Mouse (Mus musculus) layer of hippocampus, postnatal 14 days (tissue): ENCODE measurements around the gene Piezo1. TPM values are rescaled to one million over a fixed set of nuclear protein-coding genes. Genes with fewer than 3 reads are reported as not detected.

ENCODE experiments used
- DNase-seq, 2 experiments: peaks; one replicate each; pipeline ENCODE4 v3.0.0; 2021 to 2022; ENCODE audit warnings: low spot score in 2 of 2, mixed read lengths in 1 of 2
- total RNA-seq, 2 experiments: library from RNA; stranded (reverse); gene quantifications; 2 replicates each; pipeline ENCODE4 v1.2.3; 2021

Piezo1 gene
- total RNA-seq, 2 experiments from 2014 or later: 5.1 to 6.5 TPM

DNA sequence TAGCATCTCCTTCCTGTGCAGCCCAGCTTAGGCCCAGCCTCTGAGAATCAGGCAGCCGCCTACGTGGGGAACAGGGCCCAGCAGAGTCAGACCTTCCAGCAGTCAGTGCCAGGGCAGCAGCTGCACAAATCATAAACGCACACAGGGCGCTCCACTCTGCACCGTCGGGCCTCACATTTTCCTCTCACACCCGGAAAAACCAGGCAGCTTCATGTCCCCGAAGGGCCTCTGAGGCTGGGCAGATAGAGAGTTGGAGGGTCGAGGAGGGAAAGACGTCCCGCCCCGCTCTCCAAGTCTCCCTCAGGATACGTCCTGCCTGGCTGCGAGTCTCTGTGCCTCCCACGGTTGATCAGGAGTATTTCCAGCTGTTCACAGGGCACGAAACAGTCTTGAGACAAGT lies 39.6 kb downstream of the Piezo1 start:
- DNase-seq: no peak

GRCm38 (mm10) chr8:122500856-122501255 lies 50.3 kb downstream of the Piezo1 start:
- DNase-seq: peak; percentile 75 to 80

GRCm38 (mm10) chr8:122497912-122498311 lies 53.2 kb downstream of the Piezo1 start:
- DNase-seq: no peak

DNA sequence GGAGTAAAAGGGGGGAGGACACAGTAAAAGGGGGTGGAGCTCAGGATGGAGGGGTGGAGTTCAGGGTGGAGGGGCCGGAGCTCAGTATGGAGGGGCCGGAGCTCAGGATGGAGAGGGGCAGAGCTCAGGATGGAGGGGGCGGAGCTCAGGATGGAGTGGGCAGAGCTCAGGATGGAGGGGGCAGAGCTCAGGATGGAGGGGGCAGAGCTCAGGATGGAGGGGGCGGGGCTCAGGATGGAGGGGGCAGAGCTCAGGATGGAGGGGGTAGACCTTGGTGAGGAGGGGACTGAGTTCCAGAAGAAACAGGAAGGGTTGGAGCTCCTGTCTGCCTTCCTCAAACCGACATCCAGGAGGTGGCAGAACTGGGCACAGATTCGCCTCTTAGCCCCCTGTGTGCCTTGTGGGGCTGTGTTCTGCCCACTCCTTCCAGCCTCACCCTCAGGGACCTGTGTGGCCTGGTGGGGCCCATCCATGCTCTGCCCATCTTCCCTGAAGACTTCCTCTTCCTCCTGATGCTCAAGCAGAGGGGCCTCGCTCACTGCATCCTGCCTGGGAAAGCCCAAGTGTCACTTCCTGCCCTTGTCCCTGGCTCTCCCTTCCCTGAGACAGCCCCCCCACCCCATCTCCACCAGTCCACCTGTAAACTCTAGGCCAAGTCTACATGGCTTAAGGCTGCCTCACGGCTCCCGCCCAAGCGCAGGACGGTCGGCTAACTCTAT lies 54.0 kb downstream of the Piezo1 start:
- DNase-seq: no peak

- peak; percentile 47 to 73 for DNase-seq
These were observed 62.7 kb downstream of the Piezo1 start for GRCm38 (mm10) chr8:122488387-122488786.

DNA sequence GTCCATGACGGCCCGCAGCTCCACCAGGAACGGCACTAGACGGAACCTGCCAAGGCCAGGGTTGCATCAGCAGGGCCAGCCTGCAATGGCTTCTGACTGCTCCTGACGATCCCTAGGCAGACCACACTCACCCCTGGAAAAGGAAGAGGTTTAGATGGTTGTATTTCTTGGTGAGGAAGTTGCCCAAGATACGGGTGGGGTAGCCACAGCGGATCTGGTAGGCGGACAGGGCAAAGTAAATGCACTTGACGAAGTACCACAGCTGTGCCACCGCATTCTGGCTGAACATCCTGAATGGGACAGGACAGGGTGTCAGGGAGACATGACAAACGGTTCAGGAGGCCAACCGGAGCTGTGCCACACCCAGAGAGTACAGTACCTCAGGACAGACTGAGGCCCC lies 66.3 kb downstream of the Piezo1 start:
- no peak for DNase-seq

- no peak for DNase-seq
These were observed 67.3 kb downstream of the Piezo1 start for GRCm38 (mm10) chr8:122483877-122484276.

GRCm38 (mm10) chr8:122482448-122482847 lies 68.7 kb downstream of the Piezo1 start:
- DNase-seq: no peak

GRCm38 (mm10) chr8:122475580-122476320 lies 75.4 kb downstream of the Piezo1 start, which contains the start of the genes Rnf166 and Ctu2:
Rnf166 (minus strand) TSS chr8:122476064.
Ctu2 (plus strand) TSS chr8:122476143.
- DNase-seq: peak; percentile 92 to 95

GRCm38 (mm10) chr8:122474951-122475560 lies 76.1 kb downstream of the Piezo1 start:
- DNase-seq: peak in 1 of 2 experiments; percentile 22

GRCm38 (mm10) chr8:122473911-122474421 lies 77.2 kb downstream of the Piezo1 start:
- DNase-seq: no peak

DNA sequence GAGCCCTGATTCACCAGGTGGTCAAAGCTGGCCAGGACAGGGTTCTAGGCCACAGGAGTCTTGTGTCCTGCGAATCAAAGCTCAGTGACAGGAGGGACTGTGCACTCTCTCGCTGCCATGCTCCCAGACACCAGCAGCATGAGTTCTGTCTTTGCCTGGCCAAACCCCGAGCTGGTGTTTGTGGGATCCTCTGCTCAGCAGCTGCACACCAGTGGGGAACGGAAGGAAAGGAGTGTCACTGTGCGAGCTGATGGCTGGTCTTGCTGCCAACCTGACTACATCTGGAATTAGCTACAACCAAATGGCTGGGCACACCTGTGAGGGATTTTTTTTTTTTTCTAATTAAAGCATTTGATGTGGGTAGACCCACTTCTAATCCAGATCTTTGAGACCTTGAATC lies 80.4 kb downstream of the Piezo1 start:
- no peak for DNase-seq

GRCm38 (mm10) chr8:122469965-122470364 lies 81.2 kb downstream of the Piezo1 start:
- no peak for DNase-seq

GRCm38 (mm10) chr8:122469407-122469806 lies 81.7 kb downstream of the Piezo1 start:
- DNase-seq: no peak

DNA sequence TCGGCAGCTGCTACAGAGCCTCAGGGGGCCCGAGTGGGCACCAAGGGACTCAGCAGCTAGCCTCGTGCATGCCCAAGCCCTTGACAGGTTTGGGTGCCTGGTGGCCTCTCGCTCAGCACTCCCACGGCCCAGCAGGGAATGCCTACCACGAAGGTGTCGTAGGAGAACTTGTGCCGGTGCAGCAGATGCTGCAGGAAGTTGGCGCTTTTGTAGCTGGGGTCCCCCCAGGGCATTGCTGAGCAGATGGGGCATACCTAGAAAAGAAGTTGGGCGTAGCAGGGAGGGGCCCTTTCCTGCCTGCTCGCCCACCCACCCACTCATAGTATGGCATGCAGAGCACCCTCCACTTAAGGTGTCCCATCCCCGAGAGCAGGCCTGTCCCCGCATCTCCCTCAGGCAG lies 83.3 kb downstream of the Piezo1 start:
- no peak for DNase-seq

- no peak for DNase-seq
These were observed 86.1 kb downstream of the Piezo1 start for GRCm38 (mm10) chr8:122464985-122465384.

GRCm38 (mm10) chr8:122463651-122464640 lies 87.2 kb downstream of the Piezo1 start:
- DNase-seq: no peak

DNA sequence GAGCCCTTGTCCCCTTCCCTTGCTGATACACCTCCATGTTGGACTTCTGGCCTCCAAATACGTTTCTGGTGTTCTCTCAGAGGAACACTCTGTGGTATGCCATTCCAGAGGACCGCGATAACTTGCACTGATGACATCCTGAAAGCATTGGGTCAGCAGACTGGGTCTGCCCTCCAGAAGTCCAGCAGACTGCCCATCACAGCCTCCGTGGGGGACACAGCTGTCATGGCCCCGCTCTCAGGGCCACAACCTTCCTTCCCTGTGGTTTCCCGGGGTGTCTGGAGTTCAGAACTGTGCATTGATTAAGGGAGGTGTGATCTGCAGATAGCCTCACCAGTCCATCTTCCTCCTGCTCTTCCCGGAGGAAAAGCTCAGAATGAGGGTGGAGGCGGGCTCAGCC lies 88.6 kb downstream of the Piezo1 start:
- DNase-seq: no peak

DNA sequence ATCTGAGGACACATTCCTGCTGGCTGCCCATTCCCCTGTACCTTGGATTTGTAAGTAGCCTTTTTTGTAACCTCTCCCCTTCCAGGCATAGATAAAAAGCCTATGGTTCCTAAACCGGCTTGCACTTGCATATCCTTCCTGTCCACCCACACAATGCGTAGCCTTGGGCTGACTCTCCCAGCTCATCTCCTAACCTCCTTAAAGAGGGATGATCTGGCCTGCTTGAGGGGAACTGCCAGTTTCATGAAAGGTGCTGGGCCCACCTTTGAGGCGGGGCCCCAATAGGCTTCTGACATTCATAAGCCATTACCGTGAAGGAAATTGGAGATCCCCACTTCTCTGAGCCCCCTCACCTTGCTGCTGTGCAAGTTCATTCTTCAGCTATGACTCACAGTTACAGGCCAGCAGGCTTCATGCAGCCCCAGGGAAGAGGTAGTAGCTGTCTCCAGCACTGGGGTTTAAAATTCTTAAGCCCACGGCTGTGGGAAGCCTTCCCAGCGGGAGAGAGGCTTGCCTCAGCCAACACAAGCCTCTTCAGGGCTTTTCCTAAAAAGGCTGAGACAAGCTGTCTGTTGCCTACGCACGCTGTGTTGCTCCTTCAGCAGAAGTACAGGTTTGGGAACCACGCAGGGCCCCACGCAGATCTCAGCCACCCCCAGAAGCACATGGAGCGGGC lies 89.5 kb downstream of the Piezo1 start:
- DNase-seq: no peak
